Mouse (Mus musculus) kidney, adult 2 months (tissue): ENCODE measurements at regions not wholly inside any gene's neighbourhood (a gene's known extent, or its start where the extent isn't known, plus 50 kb on each side); places are given as distances from the start of the nearest gene placed in this dataset.

Experiments
- CTCF ChIP-seq: fragments of 200-500 bp; conservative IDR thresholded peaks from 2 replicates; pipeline ENCODE4 v1.5.1; 2011; ENCODE audit warnings: low read depth, mild to moderate bottlenecking, control low read depth, low read length, moderate library complexity, mixed read lengths; ENCODE audit not compliant: insufficient read depth, insufficient read length
- POLR2A ChIP-seq: fragments of 200-500 bp; IDR thresholded peaks from one replicate; pipeline ENCODE4 v1.6.1; 2011; ENCODE audit warnings: low read depth, low read length, control low read depth

- TF ChIP-seq CTCF (no peak), POLR2A (no peak)
These were observed 53.4 kb upstream of the Mb21d2 start for GRCm38 (mm10) chr16:28982901-28983300.
